Mouse (Mus musculus) lung, adult 18-20 months (tissue): ENCODE data around the gene Med17.
A peak's percentile ranks its signal among the peaks of the same experiment; 100 is the strongest.
"Not testable (repeated sequence)": the region's sequence is repeated elsewhere in the genome, so short reads cannot be mapped to it uniquely, and the experiment has no call there.

Source experiments
- DNase-seq, 2 experiments: peaks; one replicate each; pipeline ENCODE4 v3.0.0; 2022; ENCODE audit warnings: mixed read lengths in 2 of 2

Gene Med17

DNA sequence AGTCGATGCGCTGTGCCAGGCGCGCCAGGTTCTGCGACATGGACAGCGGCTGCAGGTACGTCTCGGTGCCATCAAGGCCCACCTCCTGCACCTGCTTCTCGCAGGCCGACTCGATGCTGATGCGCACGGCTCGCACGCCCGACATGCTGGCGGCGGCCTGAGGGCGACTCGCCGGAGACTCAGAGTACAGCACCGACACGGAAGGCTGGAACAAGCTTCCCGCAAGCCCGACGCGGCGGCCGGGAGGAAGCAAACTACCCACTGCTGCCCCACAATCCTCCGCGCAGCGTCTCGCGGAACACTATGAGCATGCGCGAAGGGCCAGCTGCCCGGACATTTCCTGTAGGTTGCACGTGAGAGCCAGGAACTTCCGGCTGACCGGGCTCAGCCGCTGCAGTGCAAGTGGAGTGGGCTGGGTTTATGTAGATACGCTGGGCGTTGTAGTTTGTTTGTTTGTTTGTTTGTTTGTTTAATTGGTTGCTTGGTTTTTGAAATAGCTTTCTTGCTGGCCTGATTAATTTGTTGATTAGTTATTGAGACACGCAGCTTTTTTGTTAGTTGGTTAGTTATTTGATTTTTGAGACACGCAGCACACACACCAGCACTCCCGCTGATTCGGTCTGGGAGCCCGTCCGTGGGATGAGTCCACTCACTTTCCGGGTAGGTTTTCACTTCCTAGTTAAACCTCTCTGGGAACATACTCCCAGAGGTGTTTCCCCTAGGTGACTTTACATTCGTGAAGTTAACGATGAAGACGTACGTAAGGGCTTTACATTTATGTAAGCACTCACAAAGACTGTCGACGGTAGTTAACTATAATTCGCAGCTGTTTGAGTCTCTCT, at the start of gene Med17:
Gene Med17, minus strand, starts transcription at position 283 of the 842 bp plus-strand sequence.
- DNase-seq = peak; percentile 94

DNA sequence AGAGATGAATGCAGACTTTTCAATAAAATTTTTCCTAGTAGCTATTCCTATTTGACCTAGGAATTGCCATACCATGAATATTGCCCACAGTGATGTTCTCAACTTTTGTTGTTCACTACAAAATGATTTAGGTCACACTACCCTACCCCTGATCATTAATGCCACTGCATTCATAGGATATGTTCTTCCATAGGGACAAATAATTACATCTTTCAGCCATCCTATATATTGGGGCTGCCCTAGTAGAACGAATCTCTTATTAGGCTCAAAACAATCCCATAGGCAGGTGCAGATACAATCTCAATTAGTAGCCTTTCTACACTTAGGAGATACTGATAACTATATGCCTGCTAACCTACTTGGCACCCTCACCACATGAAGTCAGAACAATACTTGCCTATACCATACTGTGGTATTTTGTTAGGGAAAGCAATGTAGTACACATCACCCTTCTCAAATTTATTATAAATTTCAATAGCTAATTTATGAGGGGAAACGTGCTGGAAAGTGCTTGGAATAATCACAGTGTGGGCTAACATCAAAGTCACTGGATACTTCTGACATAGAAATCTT, 38.5 kb upstream of the Med17 start:
- DNase-seq = no peak

DNA sequence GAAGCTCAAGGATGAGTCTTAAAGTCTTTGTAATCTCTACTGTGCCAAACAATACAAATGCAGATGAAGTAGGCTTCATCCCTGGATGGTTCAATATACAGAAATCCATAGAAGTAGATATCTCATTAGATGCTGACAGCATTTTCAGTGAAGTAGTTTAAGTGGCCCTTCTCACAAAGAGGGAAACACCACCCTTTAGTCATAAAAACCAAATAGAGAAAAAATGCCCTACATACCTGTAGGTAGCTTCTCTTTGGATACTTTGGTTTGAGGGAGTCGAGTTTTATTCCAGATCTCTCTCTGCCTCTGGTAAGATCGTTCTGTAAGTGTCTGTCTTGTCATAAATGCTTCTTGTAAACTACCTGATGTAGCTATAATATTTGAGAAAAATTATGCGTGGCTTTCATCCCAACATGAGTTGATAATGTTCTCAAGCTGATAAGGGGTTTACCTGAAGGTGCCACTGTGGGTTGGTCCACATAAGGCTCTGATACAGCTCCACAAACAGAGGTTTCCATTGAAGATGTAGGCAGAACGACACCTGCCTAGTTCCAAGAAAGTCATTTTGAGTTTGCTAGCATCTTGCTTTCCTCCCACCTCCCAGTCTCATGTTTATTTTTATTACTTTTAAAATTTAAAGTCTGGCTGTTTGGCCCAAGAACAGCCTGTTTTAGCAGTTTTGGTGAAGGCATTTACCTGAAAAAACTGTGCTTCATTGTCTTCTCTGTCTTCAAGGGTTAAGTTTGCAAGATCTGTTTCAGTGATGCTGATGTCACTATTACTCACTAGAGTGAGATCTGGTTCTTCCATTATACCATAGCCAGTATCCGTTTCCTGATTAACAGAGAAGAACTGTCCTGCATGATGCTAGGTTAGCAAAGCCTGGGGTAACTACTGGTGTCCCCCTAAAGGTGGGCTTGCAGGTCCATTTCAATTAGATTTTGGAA, 37.8 kb upstream of the Med17 start:
- no peak for DNase-seq

DNA sequence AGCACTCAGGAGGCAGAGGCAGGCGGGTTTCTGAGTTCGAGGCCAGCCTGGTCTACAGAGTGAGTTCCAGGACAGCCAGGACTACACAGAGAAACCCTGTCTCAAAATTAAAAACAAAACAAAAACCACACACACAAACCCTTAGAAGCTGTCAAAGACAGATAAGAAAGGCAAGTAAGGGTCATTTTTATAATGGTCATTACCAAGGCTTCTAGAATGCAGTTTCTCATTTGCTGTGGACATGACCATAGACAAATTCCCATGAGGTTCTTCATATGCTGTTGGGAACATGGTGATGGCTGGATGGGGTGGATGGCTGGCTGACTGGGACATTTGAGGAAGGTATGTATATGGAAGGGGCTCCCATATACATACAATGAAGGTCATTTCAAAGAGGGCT, 36.6 kb upstream of the Med17 start:
- not testable (repeated sequence) for DNase-seq

DNA sequence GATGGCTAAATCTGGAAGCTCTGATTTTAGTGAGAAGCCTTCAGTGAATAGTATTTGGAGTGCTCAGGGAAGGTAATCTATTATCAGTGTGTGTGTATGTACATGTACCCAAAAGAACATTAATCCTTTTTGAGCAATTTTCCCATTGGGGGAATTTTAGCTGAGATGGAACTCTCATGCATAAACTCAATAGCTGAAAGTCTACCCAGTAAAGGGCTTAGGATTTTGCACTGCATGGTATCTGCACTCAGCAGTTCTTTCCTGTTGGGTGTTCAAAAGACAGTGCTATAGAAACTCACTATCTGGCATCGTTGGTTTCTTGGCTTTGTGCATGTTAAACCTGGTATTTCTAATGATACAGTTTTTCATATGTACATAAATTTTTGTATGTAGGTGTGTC, 34.9 kb upstream of the Med17 start:
- DNase-seq = no peak

DNA sequence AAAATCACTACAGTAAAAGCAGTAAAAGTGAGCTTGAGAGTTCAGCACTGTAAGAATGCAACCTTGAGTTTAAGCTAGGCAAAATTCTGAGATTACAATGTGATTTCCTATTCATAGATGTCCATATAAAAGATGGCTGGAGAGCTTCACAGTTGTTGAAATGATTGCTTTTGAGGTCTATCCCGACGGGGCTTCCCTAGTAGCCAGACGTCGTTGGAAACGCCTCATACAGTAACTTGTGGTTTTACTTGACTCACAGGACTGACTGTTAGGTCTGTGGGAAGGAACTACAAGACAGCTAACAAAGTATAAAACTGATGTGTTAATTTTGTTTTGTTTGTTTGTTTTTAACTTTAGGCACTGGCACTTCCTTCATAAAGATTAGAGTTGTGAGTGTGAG, 33.9 kb upstream of the Med17 start:
- DNase-seq = no peak

DNA sequence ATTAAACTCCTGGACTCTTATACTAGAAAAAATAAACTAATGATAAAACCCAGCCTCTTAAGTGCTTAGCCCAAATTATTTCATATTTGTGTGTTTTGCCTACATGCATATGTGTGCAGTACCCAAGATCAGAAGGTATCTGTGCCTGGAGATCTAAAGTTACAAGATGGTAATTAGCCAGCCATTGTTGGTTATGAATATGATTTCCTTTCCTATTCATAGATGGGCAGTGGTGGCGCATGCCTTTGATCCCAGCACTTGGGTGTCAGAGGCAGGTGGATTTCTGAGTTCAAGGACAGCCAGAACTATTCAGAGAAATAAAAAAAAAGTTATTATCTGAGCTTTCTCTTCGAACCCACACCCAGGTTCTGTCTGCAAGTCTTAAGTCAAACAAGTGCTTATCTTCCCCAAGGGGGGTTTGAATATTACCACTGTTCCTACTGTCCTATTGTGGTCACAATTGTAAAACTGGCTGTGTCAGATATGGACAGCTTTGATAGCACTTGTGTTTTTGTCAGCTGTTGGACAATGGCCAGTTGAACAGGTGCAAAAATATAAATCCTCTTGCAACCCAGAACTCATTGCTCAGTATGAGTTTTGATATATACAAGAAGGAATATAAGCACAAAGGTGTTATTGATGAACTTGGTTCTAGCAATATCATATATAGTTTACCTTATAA, 32.5 kb upstream of the Med17 start:
- no peak for DNase-seq

DNA sequence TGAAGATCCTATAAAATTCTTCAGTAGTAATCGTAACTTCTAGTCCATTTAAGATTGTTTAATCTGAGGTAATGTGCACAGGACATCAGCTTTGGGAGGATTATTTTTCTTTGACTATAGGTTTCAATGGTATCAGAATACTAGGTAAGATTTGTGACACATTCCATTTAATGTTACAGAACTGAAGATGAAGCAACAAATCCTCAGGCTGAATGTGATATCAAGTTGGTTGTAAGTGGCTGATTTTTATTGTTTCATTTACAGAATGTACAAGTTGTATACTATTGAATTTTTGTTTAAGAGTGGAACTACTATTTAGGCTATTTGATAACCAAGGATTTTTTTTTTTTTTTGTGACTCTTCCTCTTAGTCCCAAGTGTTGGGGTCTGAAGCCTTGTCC, 30.4 kb upstream of the Med17 start:
- DNase-seq = no peak

DNA sequence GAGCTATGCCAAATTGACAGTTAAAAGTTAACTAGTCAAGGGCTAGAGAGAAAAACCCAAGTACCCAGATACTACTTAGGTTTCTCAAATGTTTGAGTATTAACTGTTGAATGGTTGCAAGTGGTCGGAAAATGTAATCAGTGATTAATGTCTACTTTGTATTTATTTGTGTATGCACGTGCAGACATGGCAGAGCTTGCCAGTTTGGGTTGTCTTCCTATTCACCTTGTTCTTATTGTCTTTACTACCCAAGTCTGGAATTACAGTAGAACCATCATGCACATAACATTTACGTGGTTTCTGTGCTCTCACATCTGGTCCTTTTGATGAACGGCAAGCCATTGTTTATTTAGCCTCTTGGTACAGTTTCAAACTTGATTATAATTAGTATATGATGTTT, 29.7 kb upstream of the Med17 start:
- no peak for DNase-seq

DNA sequence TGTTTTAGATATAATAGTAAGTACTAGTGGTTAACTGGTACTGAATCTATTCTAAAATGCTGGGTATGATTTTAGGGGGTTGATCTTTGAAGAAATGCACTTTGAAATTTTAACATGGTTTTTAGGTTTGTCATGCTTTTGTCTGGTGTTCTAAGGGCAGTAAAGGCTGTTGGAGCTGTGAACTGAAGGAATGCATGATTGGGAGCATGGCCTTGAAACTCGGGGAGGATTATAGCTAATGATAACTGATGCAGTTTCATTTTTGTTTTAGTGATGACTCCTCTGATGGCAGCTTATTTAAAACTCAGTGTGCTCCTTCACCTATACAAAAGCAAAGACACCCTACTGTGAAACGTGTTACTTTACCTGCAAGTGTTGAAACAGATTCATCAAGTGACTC, 28.5 kb upstream of the Med17 start:
- no peak for DNase-seq

DNA sequence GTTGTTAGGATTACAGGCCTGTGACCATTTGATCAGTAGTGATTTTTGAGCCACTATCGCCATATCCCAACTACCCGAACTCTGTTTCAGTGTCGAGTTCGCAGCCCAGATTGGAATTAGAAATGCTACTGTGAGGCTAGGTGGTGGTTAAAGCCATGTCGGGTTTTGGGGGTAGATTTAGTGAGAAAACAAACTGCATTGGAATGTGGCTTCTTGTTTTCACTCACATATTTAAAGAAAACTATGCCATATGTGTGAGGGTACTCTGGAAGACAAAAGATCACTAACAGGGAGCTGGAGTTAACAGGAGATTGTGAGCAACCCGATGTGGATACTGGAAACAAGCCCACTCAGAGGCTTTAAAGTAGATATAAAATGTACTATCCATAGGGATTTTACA, 27.5 kb upstream of the Med17 start:
- DNase-seq = no peak

DNA sequence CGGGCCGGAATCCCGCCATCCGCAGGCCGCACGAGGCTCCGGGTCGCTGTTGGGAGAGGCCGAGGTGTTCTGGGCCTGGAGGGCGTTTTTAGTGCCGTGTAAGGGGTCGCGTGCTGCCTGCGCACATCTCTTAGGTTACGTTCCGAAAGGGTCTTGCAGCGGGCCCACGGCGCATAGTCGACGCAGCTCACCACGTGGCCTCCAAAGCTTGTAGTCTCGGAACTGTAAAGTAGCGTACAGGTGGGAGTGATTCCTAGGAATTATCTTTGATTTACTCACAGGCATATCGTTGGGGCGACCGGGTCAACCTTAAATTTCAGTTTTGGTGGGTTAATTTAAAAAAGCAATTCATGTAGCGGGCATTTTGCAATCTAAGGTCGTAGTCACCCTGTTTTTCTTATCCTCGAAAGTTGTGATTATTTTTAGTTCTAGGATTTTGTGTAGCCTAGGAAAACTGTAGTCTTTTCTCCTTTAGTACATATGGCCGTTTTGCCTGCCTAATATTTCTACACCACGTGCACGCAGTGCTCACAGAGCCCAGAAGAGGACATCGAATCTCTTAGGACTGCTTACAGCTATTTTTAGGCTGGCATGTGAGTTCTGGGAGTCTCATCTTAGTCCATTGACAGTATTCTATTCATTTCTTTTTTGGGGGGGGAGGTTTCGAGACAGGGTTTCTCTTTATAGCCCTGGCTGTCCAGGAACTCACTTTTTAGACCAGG, 26.8 kb upstream of the Med17 start, which contains the start of gene 4931406C07Rik:
Gene 4931406C07Rik, minus strand, starts transcription at position 51 of the 722 bp plus-strand sequence.
- DNase-seq = no peak

DNA sequence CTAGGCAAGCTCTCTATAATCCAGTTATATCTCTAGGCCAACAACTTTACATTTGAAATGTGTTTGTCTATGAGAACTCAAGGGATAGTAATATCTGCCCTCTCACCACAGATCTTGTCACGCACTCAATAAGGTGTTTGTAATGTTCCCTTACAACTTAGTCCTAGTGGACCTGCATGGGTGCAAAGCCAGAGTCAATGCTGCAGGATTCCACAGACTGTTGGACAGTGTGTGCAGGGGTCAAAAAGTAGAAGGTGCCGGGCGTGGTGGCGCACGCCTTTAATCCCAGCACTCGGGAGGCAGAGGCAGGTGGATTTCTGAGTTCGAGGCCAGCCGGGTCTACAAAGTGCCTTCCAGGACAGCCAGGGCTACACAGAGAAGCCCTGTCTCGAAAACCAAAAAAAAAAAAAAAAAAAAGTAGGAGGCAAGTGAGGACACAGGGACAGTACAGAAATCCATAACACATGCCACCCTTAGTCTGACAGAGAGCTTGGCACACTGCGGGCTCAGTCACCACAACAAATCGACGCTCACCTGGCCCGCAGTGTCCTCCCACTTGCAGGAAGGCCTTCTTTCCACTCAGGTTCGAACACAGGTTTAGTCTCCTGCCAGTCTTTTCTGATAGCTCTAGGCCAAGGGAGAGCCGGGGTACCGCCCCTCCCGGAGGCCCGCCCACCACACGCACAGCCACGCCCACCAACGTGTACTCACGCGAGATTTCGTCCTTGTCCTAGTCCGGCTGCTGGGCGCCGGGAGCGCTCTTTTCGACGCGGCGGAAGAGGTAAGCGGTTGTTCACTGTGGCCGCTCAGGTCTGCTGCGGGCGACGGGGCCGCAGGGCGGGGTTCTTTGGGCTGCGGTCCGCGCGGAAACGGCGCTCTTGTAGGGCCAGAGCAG, 26.0 kb upstream of the Med17 start, which contains the start of gene Taf1d:
Gene Taf1d, plus strand, starts transcription at position 712 of the 895 bp plus-strand sequence.
- peak; percentile 98 for DNase-seq

DNA sequence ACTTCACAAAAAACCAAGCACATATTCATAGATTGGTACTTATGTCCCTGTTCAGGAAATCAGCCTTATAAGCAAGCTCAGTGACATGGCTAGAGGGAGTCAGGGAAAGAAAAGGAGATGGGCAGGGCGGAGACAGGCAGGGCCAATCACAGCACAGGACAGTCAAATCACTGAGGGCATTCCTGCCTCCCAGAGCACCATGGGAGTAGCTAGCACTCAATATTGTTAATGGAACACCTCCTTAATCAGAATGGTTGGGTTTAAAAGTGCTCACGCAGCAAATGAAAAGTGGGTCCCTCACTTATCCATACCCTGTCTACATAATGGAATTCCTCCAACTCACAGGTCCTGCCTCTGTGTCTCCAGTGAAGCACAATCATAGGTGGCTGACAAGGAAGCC, 23.1 kb upstream of the Med17 start:
- DNase-seq = no peak

DNA sequence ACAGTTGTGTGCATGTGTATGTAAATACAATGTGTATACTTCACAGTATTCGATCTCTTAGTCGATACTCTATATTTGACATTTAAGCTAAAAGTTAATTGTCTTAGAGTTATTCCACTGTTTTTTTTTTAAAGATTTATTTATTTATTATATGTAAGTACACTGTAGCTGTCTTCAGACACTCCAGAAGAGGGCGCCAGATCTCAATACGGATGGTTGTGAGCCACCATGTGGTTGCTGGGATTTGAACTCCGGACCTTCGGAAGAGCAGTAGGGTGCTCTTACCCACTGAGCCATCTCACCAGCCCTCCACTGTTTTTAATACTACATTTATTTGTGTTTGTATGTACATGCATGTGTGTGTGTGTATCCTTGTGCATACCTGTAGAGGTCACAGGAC, 22.3 kb upstream of the Med17 start:
- not testable (repeated sequence) for DNase-seq

DNA sequence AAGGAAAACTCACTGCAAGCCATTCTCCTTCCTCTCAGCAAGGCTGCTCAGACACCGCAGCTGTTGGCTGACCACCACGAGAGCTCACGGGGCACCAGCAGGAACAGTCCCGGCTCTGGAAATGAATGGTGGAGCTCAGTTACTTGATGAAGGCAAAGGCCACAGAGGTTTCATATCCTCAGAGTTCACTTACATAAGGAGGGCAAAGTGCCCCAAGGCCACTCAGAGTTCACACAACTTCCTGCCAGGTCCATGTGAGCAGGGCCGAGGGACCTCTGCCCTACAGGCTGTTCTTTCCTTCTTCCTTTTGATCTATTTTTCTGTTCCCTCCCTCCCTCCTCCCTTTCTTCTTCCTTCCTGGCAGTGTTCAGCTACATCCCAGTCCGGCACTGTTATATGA, 21.7 kb upstream of the Med17 start:
- DNase-seq = peak; percentile 65 to 66

DNA sequence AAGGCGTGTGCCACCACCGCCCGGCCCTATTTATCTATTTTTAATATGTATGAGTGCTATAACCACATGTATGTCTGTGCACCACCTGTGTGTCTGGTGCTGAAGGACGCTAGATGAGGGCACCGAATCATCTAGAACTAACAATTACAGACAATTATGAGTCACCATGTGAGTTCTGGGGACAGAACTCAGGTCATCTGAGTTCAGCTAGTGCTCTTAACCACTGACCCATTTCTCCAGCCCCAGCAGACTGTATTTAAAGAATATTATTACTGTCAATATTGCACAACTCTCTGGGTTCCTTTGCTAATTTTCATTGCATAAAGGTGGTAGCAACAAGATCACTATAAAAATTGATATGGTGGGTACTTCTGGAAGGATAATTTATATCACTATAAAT, 20.3 kb upstream of the Med17 start:
- no peak for DNase-seq

DNA sequence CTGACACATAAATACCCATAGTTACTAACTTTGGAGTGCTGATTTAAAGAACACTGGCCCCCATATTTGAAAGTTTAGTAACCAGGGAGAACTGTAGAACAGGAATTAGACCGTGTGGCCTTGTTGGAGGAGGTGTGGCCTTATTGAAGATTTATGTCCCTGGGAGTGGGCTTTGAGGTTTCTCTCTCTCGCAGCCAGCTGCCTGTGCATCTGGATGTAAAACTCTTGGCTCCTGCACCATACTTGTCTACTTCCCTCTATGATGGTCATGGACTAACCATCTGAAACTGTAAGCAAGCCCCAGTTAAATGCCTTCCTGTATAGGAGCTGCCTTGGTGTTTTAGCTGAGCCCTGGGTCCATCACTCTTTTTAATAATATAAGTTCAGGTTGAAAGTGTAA, 18.7 kb upstream of the Med17 start:
- DNase-seq = no peak

DNA sequence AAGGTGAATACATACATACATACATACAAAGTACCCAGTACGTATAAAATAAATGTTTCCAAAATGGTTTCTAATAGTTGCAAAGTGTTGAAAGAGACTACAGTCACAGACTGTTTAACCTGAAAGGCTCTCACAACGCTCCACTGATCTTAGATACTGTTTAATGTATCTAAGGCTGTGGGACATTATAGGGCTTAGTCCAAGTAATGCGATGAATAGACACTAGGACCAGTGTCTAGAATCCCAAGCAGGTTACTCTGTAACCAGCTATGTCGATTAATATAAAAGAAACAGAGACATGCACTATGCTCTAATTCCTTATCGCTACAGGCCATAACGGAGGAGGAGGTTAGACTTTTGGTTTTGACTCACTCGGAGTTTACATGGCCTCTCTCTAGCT, 17.4 kb upstream of the Med17 start:
- no peak for DNase-seq

DNA sequence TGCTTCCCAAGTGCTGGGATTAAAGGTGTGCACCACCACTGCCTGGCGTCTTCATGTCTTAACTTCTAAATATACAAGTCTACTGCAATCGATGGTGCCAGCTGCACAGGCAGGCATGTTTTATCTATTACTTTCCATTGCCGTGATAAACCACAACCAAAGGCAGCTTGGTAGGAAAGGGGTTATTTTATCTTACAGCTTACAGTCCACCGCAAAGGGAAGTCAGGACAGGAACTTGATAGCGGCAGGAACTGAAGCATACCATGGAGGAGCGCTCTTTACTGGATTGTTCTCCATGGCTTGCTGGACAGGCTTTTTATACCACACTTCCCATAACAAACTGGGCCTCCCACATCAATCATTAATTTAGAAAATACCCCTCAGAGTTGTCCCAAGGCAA, 9.5 kb upstream of the Med17 start:
- no peak for DNase-seq

DNA sequence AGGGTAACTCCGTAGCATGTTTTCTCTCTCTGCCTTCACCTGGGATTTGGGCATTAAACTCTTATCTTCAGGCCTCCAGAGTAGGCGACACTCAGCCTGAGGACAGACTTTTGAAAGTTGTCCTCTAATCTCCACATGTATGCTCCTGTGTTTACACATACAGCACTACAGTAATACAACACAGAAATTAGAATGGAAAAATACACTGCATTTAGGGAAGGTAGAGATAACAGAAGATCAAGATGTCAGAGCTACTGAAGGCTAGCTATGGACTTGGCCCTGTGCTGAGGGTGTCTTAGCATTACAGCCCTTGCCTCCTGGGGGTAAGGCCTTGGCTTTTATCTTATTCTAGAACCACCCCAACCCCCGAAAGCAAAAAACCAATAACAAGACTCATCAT, 8.7 kb upstream of the Med17 start:
- DNase-seq = no peak
